Mouse (Mus musculus) heart, adult 9 months (tissue): ENCODE measurements around the gene Lcp2.

Experiments
- DNase-seq, 2 experiments: peaks; one replicate each; pipeline ENCODE4 v3.0.0; 2022; ENCODE audit warnings: low spot score in 2 of 2

Lcp2 gene

DNA sequence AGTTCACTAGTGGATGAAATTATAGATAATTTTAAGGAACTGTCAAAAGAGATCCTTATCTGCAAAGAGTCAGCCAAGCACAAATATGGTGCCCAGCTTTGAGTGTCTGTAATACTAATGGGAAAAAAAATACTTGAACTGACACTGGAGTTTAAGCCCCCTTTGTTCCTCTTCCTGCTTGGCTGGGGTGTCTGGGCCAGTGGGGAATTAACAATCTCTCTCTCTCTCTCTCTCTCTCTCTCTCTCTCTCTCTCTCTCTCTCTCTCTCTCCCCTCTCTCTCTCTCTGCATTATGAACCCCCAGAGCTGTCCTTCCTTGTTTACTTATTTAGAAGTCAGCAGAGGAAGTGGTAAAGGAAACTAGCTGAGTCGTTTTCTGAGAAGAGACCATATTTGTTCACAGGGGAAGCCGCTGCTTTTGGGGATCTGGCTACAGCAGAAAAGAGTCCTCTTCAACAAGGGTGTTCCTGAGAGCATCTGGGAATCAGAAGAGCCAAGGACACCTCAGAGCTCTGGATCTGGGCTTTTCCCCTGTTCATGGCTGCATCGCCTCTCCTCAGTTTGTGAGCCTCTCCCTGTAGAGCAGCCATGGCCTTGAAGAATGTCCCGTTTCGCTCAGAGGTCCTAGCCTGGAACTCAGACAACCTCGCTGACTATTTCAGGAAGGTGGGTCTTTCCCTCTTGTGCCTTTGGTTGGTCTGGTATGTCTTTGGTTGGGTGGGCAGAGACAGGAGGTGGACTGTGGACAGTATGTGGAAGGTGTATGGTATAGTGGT is at the start of gene Lcp2:
Gene Lcp2 (plus strand): TSS at position 154 of the 775 bp plus-strand sequence.
- DNase-seq, result peak in 1 of 2 experiments; percentile 32

DNA sequence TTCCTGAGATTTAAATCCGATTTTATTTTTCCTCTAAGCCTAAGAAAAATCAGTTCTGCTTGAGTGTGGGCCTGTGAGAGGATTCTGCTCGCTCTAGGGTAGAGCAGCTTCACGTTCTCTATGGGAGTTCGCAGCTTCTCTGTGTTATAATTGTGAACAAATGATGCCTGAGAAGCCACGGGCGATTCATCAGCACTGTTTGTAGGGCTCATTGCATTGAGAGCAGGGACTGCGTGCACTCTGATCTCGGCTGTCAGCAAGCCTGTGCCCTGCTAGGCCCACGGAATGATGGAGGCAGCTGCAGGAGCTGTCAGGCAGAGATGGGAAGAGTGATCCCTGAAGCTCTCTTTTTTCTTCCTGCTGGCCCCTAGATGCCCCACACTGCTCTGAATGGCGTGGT is 48.5 kb upstream of the Lcp2 start:
- DNase-seq, result no peak

DNA sequence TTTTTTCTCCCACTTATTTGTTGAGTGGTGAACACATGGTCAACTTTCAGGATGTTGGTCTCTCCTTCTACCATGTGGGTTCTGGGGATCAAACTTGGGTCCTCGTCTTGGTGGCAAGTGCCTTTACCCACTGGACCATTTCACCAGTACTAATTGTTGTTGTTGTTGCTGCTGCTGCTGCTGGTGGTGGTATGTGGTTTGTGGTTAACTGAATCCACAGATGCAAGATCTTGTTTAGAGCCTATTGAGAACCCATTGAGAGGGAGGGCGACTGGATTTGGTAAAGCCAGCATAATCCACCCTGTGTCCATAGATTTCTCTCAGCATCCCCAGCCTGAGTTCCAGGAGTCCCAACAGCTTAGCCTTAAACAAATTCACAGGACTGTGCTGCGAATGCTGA is 46.3 kb upstream of the Lcp2 start:
- DNase-seq, result no peak

DNA sequence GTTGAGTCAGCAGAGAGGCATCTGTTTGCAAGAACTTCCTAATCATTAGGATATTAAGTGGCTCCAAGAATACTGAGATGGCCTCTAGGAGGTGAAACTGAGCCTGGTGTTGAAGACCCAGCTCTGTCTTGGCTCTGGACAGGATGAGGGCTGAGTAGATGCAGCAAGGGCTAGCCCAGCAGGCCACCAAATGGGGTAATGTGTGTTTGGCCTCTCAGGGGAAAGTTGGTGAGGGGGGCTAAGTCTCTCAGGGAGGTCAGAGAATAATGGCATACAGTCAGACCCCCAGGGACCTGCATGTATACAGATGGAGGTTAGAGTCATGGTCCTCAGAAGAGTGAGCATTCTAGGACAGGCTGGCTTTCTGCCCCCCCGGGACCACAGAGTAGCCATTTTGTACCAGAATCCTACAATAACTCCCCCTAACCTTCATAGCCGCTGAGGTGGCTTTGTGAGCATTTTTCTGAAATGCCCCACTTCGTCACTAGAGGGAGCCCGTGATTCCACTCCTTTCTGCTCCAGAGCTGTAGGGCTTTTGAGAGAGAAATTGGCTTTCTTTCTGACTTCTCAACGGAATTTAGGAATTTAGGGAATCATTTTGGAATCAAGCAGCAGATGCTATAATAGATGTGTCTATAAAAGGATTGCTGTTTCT is 44.7 kb upstream of the Lcp2 start:
- DNase-seq, result peak in 1 of 2 experiments; percentile 38

DNA sequence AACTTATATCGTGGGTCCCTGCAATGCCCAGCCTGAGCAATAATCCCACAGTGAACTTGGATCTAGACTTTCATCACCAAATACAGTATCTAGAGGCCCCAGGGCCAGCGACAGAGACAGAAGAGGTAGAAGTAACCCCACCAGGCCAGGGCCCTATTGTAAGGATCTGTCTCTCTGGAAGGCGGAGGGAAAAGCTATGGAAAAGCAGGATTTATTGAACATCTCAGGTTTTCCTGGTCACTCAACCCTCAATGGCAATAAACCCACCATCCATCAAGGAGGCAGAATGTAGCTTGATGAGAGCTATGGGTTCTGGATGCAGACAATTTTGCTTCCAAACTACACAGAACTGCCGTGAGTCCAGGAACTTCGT is 44.1 kb upstream of the Lcp2 start:
- DNase-seq, result no peak

DNA sequence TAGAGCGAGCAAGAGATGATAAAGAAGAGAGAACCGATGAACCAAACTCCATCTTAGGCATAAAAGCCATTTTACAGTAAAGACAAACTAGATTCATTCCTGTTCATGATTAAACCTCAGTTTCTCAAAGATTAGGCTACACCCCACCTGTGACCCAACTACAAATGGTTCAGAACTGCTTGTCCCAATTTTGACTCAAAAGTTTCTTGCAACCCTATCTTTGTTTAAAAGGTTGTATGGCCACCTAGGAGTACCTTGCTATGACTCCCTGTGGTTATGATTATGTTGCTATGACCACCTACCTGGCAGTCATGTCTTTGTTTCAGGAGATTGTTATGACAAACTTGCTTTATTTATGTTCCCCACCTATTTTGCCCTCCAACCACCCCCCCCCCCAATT is 39.1 kb upstream of the Lcp2 start:
- no peak for DNase-seq

DNA sequence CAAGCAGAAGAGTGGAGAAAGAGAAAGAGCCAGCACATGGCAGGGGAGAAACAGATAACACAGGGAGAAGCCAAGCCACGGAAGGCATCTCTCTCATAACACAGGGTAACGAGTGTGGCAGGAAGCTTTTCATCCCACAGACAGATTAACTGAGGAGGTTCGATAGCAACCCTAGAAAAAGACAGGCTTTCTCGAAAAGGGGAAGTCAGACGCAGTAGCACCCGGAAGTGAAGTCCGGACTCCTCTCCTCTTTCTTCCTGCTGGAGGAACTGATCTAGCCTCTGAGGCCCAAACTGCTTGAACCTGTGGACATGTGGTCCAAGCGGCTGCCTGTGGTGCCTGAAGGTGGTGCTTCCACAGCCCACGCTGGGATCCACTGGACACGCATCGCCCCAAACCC is 38.5 kb upstream of the Lcp2 start:
- peak in 1 of 2 experiments; percentile 15 for DNase-seq

DNA sequence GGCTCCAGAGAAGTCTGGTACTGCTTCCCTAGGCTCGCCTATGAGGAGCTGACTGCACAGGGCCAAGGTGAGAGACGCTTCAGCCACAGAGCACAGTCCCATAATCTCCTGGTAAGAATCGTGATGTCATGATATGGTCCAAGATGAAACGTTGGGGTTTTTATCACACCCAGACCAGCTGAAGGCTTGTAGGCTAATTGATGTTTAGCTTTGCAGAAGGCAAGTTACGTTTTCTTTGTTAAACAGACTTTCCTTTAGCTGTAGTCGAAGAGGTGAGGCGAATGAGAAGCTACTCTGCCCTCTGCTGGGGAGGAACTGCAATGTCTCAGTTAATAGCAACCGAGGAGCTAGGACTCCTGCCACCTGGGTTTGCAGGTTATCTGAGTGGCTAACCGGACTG is 38.0 kb upstream of the Lcp2 start:
- DNase-seq, result peak in 1 of 2 experiments; percentile 13

DNA sequence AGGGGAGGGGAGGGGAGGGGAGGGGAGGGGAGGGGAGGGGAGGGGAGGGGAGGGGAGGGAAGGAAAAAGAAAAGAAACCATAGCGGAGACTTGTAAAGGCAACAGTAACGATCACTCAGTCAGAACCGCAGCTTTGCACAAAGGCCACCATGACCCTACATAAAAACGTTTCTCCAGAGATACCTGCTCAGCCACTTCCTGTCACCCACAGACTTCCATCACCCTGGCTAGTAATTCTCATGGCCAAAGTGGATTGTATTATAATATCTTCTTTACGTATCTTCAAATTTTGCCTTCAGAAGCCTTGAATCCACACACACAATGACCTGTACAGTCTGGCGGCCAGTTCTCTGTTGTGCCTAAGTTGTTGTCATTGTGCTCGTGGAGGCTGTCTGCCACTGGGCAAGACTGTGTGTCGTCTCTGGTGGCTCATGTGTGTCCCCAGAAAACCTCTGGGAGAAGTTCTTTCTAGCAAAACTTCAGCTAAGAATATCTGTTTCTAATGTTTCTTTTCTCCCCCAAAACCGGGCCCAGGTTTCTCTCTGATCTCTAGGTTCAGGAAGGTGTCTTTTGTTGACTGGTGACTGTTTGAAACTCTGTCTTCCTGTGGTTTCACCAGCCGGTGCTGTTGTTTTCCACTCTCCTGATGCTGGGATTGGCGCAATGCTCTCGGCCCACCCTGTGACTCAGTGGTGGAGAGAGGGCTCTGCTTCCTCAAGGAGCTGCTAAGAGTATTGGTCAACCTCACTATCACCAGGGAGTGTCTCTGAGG is 37.2 kb upstream of the Lcp2 start:
- no peak for DNase-seq

DNA sequence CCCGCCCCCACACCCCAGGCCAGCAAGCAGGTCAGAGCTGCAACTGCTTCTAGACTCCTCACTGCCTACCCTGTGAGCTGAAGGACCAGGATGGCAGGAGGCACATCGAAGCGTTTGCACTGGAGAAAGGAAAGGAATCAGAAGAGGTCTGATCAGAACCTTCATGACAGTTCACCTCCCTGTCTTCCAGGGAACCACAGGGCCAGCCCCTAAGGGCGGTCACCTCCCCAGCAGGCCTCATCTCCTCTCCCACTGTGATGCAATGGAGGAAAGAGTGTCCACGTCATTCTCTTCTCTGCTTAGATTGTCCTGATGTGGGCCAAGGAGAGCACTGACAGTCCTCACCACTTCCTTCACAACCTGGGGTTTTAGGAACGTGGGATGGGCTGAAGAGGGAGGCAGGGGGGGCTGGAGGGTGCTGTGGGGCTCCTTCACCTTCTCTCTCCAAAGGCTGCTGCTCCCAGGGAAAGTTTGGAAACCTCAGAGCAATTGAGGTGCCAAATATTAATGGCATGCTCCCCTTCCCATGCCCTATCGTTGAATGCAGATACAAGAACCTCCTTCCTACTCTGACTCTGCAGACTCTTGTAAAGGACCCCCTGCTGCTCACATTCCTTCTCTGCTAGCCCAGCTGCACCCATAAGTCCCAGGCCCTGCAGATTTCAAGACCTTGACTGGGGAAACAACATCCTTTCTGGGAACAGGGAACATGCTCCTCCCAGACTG is 36.4 kb upstream of the Lcp2 start:
- DNase-seq, result peak in 1 of 2 experiments; percentile 21

DNA sequence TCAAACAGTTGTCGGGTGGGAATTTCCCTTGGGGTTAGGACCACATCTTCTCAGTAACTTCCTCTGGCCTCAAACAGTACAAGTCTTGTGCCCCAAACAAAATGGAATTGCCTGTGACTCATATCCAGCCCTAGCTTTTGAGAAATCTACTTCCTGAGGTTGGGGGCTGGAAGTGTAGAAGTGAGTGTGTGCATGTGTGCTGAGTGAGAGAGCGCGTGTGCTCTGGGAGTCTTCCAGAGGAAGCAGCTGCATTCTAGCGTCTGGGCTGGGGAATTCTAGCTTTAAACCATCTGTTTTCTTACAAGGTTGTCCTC is 35.9 kb upstream of the Lcp2 start:
- peak; percentile 72 to 85 for DNase-seq

DNA sequence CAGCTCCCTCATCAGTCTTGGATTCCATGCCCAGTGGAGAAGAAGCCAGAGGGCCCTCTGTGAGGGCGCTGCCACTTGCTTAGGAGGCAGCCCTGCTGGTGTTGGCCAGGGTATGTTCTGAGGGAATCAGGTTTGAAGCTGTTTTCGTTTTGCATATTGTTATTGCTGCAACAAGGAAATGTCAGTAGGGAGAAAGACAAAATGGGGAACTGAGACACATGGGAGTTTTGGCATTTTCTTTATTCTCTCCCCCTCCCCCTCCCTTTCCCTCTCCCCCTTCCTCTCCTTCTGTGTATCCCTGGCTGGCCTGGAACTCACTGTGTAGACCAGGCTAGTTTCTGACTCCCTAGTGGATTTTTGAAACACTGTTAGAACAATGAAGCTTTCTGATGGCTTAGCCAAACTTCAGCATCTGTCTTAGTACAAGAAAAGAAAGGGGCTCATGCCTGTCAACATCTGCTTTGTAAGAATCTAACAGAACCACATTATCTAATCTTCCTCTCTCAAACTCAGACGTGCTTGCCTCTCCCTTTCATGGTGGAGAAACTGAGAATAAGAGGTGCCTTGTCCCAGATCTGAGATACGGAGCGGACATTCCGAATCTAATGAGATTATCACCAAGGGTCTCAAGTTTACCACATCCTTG is 34.6 kb upstream of the Lcp2 start:
- peak in 1 of 2 experiments; percentile 19 for DNase-seq

DNA sequence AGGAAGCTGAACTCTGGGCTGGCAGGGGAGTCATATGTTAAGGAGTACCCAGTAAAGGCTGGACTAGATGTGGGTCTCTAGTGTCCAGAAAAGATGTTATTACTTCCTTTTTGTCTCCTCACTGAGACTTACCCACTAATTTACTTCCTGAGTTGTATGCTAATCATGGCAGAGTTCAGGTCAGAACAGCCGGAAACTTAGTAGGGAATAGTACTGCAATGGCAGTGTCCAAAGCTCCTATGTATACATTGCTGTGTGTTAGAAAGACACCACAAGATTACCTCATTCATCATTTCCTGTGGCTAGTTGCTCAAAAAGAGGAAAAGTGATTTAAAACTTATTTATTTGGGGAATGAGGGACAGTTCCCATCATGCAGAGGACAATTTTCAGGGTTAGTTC is 21.6 kb upstream of the Lcp2 start:
- no peak for DNase-seq

DNA sequence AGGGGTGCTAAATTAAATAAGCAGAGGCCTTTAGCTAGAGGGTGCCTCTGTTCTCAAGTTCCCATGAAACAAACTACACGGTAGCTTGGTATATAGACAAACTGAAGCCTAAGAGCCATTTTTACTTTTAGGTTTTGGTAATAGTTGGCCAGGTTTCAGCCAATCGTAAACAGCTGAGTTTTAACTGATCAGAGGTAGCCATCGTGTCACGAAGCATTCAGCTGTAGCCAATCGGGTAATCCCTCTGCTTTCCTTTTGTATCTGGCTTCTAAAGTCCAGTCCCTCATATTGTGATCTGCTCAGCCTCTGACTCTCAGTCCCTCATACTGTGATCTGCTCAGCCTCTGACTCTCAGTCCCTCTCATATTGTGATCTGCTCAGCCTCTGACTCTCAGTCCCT is 17.1 kb upstream of the Lcp2 start:
- DNase-seq, result no peak

DNA sequence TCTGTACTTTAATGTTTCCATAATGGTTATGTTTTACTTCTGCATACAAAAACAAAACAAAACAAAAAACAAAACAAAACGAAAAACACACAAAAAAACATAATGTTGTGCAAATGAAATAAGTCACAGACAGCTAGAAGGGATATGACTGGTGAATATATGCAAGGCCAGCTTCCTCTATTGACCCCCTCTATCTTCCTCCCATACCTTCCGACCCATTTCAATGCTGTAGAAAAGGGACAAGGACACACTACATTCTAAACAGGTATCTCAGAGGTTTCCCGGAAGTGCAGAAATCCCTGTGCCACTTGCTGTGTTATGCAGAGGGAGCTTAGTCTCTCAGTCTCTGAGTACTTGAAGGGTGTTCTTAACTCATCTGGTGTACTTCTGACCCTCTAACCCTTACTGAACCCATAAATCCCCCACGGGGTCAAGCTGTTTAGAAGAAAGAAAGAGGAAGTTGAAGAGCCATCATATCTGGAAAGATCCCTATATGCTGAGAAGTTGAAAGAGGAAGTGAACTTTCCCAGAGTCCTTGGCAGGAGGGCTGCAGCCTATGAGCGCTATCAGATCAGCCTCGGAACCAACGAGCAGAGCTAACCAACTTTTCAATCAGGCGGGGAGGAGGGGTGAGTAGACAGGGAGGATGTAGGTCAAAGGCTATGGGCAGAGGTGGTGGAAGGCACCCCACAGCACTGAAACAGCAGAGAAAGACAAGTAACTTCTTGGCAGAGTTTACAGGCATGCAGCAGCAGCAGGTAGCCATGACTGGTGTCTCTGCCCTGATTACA is 15.5 kb upstream of the Lcp2 start:
- DNase-seq, result peak; percentile 19 to 64

DNA sequence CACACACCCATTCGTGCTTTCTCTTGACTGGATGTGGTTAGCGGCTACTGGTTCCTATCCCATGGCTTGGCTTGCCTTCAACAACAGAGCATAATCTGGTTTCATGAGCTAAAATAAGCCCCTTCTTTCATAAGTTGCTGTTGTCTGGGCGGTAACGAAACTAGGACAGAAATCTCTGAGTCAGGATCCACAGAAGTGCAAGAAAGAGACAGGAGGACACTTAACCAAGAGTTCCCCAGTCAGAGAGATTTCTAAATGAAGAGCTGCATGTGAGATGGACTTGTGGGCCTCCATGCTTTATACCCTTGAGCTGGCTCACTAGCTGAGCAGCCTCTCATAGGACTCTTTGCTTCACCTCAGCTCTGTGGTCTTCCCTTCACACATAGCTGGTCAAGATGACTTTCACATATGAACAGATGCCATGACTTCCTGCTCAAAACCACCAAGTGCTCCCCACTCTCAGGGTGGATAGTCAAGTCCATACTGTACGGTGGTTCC is 12.7 kb upstream of the Lcp2 start:
- peak; percentile 39 to 54 for DNase-seq

DNA sequence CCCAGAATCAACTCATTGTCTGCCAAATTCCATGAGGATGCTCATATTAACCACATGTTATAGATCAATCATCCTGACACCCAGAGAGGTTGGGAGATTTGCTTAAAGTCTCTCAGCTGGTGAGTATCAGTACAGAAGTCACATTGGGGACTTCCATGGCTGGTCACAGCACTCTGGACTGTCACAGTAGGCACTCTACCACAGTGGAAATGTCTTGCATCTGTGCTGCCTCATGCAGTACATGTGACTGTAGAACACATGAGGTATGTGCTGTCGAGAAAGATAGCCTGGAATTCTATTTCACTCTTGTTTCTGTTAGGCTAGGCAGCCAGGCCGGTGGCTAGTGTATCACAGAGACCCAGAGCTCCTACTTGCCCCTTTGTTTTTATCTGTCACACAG is 11.9 kb upstream of the Lcp2 start:
- DNase-seq, result no peak

DNA sequence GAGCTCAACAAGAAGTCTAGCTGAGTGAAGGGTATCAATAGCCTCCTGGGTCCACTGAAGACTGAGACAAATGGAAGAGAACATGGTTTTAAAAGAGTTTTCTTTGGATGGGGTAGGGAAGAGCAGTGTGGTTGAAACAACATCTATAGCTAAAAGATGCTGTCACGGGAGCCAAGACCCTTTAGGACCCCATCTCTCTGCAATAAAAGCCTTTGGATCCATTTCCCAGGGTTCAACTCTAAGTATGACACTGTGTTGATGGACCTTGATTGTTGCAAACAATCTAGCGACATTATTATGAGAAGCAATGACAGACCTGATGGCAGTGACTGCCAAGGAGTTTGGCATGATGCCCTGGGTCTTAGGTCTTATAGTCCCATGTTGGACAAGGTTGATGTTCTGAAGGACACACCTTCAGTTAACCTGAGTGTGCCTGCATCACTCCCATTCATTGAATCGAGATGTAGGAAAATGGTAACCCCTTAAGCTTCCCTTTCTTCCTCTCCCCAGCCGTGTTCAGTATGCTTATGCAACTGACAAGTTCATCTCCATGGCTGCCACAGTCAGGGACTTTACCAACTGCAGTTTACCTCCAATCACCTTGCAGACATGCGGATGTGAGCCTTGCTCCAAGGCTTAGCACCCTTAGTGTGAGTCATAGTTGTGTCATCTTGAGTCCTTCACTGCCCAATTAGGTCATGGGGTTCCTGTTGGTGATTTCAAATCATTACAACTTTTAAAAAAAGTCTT is 10.6 kb upstream of the Lcp2 start:
- DNase-seq, result no peak

DNA sequence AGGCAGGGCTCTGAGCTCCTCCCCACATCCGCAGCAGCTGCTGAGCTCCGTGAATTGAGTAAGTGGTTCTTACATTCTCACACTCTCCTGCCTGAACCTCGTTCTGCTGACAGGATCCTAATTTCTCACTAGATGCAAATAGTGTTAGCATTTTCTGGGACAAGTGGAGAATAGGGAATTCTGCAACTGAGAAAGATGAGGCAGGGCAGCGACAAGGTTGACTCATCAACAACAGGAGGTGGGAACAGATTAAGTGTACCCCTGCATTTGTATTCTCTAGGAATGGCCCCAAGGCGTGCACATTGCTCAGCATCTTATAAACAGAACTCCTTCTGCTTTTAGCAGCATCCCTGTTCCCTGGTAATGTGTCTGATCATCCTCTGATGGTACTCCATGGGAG is 6.7 kb upstream of the Lcp2 start:
- DNase-seq, result no peak

DNA sequence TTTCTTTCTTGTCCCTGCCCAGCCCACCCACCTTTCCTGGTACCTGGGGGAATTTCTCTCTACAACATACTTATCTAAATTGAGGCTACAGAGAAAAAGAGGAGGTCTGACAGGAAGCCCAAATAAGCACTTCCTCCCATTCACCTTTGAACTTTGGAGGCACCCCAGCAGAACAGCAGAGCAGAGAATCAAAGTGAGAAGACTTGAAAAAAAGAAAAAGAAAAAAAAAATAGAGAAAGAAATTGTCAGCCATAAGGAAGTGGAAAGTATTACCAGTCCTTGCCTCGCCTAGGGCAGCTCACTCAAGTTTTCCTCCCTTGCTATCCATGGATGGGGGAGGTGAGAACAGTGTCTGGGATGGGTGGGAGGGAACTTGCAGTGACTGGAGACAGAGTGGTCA is 3.9 kb upstream of the Lcp2 start:
- no peak for DNase-seq
